Mouse (Mus musculus) MEL (cell line): Measurements from ENCODE around the gene Ankrd22. TPM values are rescaled to one million over a fixed set of nuclear protein-coding genes. Genes with fewer than 3 reads are reported as not detected.

Source experiments
- DNase-seq: peaks from one replicate; pipeline ENCODE4 v3.0.0; 2011; ENCODE audit warnings: low read depth, low spot score
- H3K27ac ChIP-seq: 2 replicates; pipeline ENCODE4 v1.5.1; 2012; ENCODE audit warnings: low read depth, mild to moderate bottlenecking, control low read depth, low read length, moderate library complexity; ENCODE audit not compliant: control insufficient read depth
- H3K27me3 ChIP-seq, 2 experiments: fragments of 150-350 bp in 1 of 2; sonication (generic) in 1 of 2; 2 replicates each; pipeline ENCODE4 v1.6.1; 2012; ENCODE audit warnings: low read length in 2 of 2, mild to moderate bottlenecking in 2 of 2, improper control_type of control experiment in 1 of 2, moderate library complexity in 1 of 2; ENCODE audit not compliant: insufficient read depth in 2 of 2, control insufficient read depth in 1 of 2
- H3K36me3 ChIP-seq, 2 experiments: 2 replicates each; pipeline ENCODE4 v1.6.1; 2012 to 2014; ENCODE audit warnings: low read length in 2 of 2, improper control_type of control experiment in 1 of 2, inconsistent platforms in 1 of 2, mild to moderate bottlenecking in 1 of 2; ENCODE audit not compliant: insufficient read depth in 2 of 2, control insufficient read depth in 1 of 2
- H3K4me1 ChIP-seq, 2 experiments: fragments of 150-350 bp in 1 of 2; sonication (generic) in 1 of 2; 2 replicates each; pipeline ENCODE4 v1.6.1; 2012; ENCODE audit warnings: low read length in 2 of 2, improper control_type of control experiment in 1 of 2, mild to moderate bottlenecking in 1 of 2; ENCODE audit not compliant: insufficient read depth in 2 of 2, control insufficient read depth in 1 of 2
- H3K4me3 ChIP-seq, 2 experiments: fragments of 150-350 bp in 1 of 2; sonication (generic) in 1 of 2; 2 replicates each; pipeline ENCODE4 v1.5.1; 2012; ENCODE audit warnings: low read depth in 2 of 2, low read length in 2 of 2, mild to moderate bottlenecking in 2 of 2, moderate library complexity in 2 of 2, control low read depth in 1 of 2, improper control_type of control experiment in 1 of 2; ENCODE audit not compliant: control insufficient read depth in 1 of 2, insufficient read depth in 1 of 2
- H3K79me2 ChIP-seq: 2 replicates; pipeline ENCODE4 v1.6.1; 2012; ENCODE audit warnings: mild to moderate bottlenecking, low read length, moderate library complexity; ENCODE audit not compliant: control insufficient read depth, poor library complexity, insufficient read depth
- H3K9ac ChIP-seq: 2 replicates; pipeline ENCODE4 v1.6.1; 2012; ENCODE audit warnings: low read depth, mild to moderate bottlenecking, control low read depth, low read length, moderate library complexity; ENCODE audit not compliant: control insufficient read depth, poor library complexity, severe bottlenecking
- H3K9me3 ChIP-seq: fragments of 150-350 bp; sonication (generic); replicated peaks from 2 replicates; pipeline ENCODE4 v1.6.1; 2012; ENCODE audit warnings: mild to moderate bottlenecking, low read length, improper control_type of control experiment, moderate library complexity; ENCODE audit not compliant: insufficient read depth
- BHLHE40 ChIP-seq: IDR thresholded peaks from 2 replicates; pipeline ENCODE4 v1.6.1; 2012; ENCODE audit warnings: low read depth, mild to moderate bottlenecking, inconsistent platforms, low read length, improper control_type of control experiment, borderline replicate concordance
- CHD2 ChIP-seq: IDR thresholded peaks from 2 replicates; pipeline ENCODE4 v1.6.1; 2011; ENCODE audit warnings: low read length, improper control_type of control experiment
- E2F4 ChIP-seq: IDR thresholded peaks from 2 replicates; pipeline ENCODE4 v1.6.1; 2011; ENCODE audit warnings: low read depth, low read length, improper control_type of control experiment, borderline replicate concordance
- ETS1 ChIP-seq: IDR thresholded peaks from 2 replicates; pipeline ENCODE4 v1.6.1; 2012; ENCODE audit warnings: low read depth, mild to moderate bottlenecking, inconsistent platforms, low read length, improper control_type of control experiment, moderate library complexity
- HCFC1 ChIP-seq: IDR thresholded peaks from 2 replicates; pipeline ENCODE4 v1.6.1; 2012; ENCODE audit warnings: low read depth, mild to moderate bottlenecking, inconsistent platforms, low read length, improper control_type of control experiment, moderate library complexity
- JUND ChIP-seq: IDR thresholded peaks from 2 replicates; pipeline ENCODE4 v1.6.1; 2011; ENCODE audit warnings: low read depth, mild to moderate bottlenecking, improper control_type of control experiment, low read length
- KAT2A ChIP-seq: conservative IDR thresholded peaks from 2 replicates; pipeline ENCODE4 v1.6.1; 2012; ENCODE audit warnings: low read depth, low read length, improper control_type of control experiment, inconsistent platforms
- MAFK ChIP-seq: IDR thresholded peaks from 2 replicates; pipeline ENCODE4 v1.6.1; 2011; ENCODE audit warnings: low read depth, mild to moderate bottlenecking, low read length, improper control_type of control experiment, borderline replicate concordance
- MXI1 ChIP-seq: IDR thresholded peaks from 2 replicates; pipeline ENCODE4 v1.6.1; 2011; ENCODE audit warnings: mild to moderate bottlenecking, low read depth, low read length, improper control_type of control experiment
- MYC ChIP-seq: IDR thresholded peaks from 2 replicates; pipeline ENCODE4 v1.6.1; 2011; ENCODE audit warnings: low read depth, mild to moderate bottlenecking, low read length, improper control_type of control experiment, moderate library complexity
- NELFE ChIP-seq: IDR thresholded peaks from 2 replicates; pipeline ENCODE4 v1.6.1; 2011; ENCODE audit warnings: low read depth, low read length, improper control_type of control experiment
- NRF1 ChIP-seq: IDR thresholded peaks from 2 replicates; pipeline ENCODE4 v1.6.1; 2014; ENCODE audit warnings: low read depth, mild to moderate bottlenecking, inconsistent platforms, low read length, improper control_type of control experiment, moderate library complexity; ENCODE audit not compliant: poor library complexity, insufficient read depth, severe bottlenecking
- POLR2A ChIP-seq, 2 experiments: IDR thresholded peaks; 2 replicates each; pipeline ENCODE4 v1.6.1; 2011 to 2012; ENCODE audit warnings: low read length in 2 of 2, mild to moderate bottlenecking in 2 of 2, control low read depth in 1 of 2, improper control_type of control experiment in 1 of 2, low read depth in 1 of 2, moderate library complexity in 1 of 2; ENCODE audit not compliant: control insufficient read depth in 1 of 2, insufficient read depth in 1 of 2, poor library complexity in 1 of 2
- POLR2AphosphoS2 ChIP-seq: IDR thresholded peaks from 2 replicates; pipeline ENCODE4 v1.6.1; 2011; ENCODE audit warnings: low read length, improper control_type of control experiment
- RAD21 ChIP-seq: IDR thresholded peaks from 2 replicates; pipeline ENCODE4 v1.6.1; 2011; ENCODE audit warnings: mild to moderate bottlenecking, low read depth, low read length, improper control_type of control experiment
- SMC3 ChIP-seq: IDR thresholded peaks from 2 replicates; pipeline ENCODE4 v1.6.1; 2011; ENCODE audit warnings: low read depth, low read length, improper control_type of control experiment
- TBP ChIP-seq: IDR thresholded peaks from 2 replicates; pipeline ENCODE4 v1.8.0; 2011; ENCODE audit warnings: low read depth, low read length, improper control_type of control experiment
- UBTF ChIP-seq: IDR thresholded peaks from 2 replicates; pipeline ENCODE4 v1.6.1; 2012; ENCODE audit warnings: low read depth, mild to moderate bottlenecking, inconsistent platforms, low read length, improper control_type of control experiment, moderate library complexity, borderline replicate concordance; ENCODE audit not compliant: insufficient read depth
- USF2 ChIP-seq, 2 experiments: IDR thresholded peaks; 2 replicates each; pipeline ENCODE4 v1.6.1; 2011 to 2012; ENCODE audit warnings: improper control_type of control experiment in 2 of 2, low read length in 2 of 2, borderline replicate concordance in 1 of 2, inconsistent platforms in 1 of 2, low read depth in 1 of 2, mild to moderate bottlenecking in 1 of 2; ENCODE audit not compliant: insufficient read depth in 1 of 2
- ZC3H11A ChIP-seq: IDR thresholded peaks from 2 replicates; pipeline ENCODE4 v1.6.1; 2012; ENCODE audit warnings: low read depth, mild to moderate bottlenecking, inconsistent platforms, low read length, improper control_type of control experiment
- ZKSCAN1 ChIP-seq: IDR thresholded peaks from 2 replicates; pipeline ENCODE4 v1.6.1; 2012; ENCODE audit warnings: low read depth, mild to moderate bottlenecking, inconsistent platforms, low read length, improper control_type of control experiment, moderate library complexity
- ZNF384 ChIP-seq: IDR thresholded peaks from 2 replicates; pipeline ENCODE4 v1.6.1; 2012; ENCODE audit warnings: low read depth, mild to moderate bottlenecking, inconsistent platforms, low read length, improper control_type of control experiment
- polyA plus RNA-seq, 2 experiments: library from polyadenylated mRNA; stranded (reverse) in 1 of 2; unstranded in 1 of 2; fragments of >175 nt in 1 of 2; fragments of >200 nt in 1 of 2; gene quantifications; 2 replicates each; pipeline versions ENCODE4 v1.2.1 to v1.2.4; 2012; ENCODE audit warnings: low replicate concordance in 2 of 2, low read depth in 1 of 2; ENCODE audit not compliant: insufficient read length in 2 of 2, insufficient read depth in 1 of 2, missing spikeins in 1 of 2
- total RNA-seq: library from RNA; depleted of rRNA; stranded (reverse); fragments of 300-350 nt; gene quantifications from 2 replicates; pipeline ENCODE4 v1.2.3, GENCODE M21; 2012

Gene Ankrd22
- total and polyA plus RNA-seq, 3 experiments: not detected

GRCm38 (mm10) chr19:34213251-34213645, 47.4 kb upstream of the Ankrd22 start:
- Histone ChIP-seq H3K27me3 (no peaks in the 10 kb centered on the region), H3K79me2 (no peaks in the 10 kb centered on the region), H3K4me3 (no peak overlapping the region), H3K27ac (no peak overlapping the region), H3K9ac (no peak overlapping the region), H3K9me3 (no peaks in the 10 kb centered on the region), H3K36me3 (no peaks in the 10 kb centered on the region), H3K4me1 (no peaks in the 10 kb centered on the region)
- no peak for TF ChIP-seq NRF1
- no peak for TF ChIP-seq ZNF384
- no peak for TF ChIP-seq CHD2
- no peak for TF ChIP-seq ZKSCAN1
- TF ChIP-seq USF2 (IDR thresholded peaks at IDR 0.05; ENCODE audit: borderline replicate concordance in 1 of 2, insufficient read depth in 1 of 2, low read depth in 1 of 2, low read length in 2 of 2): no peak
- TF ChIP-seq TBP: no peak
- TF ChIP-seq MYC: no peak
- no peak for TF ChIP-seq ETS1
- no peak for TF ChIP-seq ZC3H11A
- TF ChIP-seq JUND: no peak
- no peak for DNase-seq

DNA sequence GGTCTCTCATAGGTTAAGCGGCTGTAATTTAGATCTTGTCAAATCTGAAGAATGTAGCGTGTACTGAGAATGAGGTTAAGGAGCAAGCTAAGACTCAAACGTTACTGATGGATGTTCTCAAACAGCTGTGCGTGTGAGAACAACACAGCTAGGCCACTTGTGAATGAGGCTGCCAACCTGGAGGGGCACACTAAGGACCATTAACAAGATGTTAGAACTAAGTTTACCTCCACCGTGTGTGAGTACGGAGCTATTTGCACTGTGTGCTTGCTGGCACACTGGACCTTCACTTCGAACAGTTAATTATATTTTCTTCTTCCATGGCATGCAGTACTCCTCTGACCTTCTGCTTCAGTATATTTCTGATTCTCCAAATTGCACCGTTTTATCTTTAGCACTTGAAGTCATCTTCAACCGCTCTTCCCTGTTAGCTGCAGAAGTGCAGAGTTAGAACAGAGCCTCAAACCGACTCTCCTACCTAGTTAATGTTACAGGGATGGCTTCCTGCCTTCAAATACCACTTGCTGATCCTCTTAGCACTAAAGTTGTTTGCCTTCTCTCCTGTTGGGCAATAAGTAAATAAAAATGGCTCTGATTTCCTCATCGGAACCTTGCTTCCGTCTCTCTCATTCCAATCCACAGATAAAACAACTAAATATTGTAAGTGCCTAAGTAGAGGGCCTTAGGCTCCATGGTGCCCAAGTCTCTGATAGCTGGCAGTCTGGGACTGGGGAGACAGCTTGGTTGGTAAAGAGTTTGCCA, 46.8 kb upstream of the Ankrd22 start:
- H3K4me3 ChIP-seq: no peak overlapping the region
- no peak for TF ChIP-seq MAFK
- TF ChIP-seq MXI1: no peak
- TF ChIP-seq ZNF384: no peak
- no peak for TF ChIP-seq E2F4
- TF ChIP-seq MYC: no peak
- no peak for TF ChIP-seq POLR2A (IDR thresholded peaks at IDR 0.05; ENCODE audit: control insufficient read depth in 1 of 2, insufficient read depth in 1 of 2, low read depth in 1 of 2, low read length in 2 of 2, poor library complexity in 1 of 2)
- no peak for TF ChIP-seq CHD2
- TF ChIP-seq UBTF: no peak
- no peak for TF ChIP-seq POLR2AphosphoS2
- no peak for TF ChIP-seq KAT2A
- TF ChIP-seq NELFE: no peak
- TF ChIP-seq RAD21: no peak
- no peak for TF ChIP-seq NRF1
- no peak for TF ChIP-seq BHLHE40
- TF ChIP-seq SMC3: no peak
- no peak for TF ChIP-seq USF2 (IDR thresholded peaks at IDR 0.05; ENCODE audit: borderline replicate concordance in 1 of 2, insufficient read depth in 1 of 2, low read depth in 1 of 2, low read length in 2 of 2)
- TF ChIP-seq HCFC1: no peak
- TF ChIP-seq, all 39 proteins: peak for 0
- Histone ChIP-seq H3K27me3 (no peaks in the 10 kb centered on the region), H3K36me3 (no peaks in the 10 kb centered on the region), H3K4me1 (no peaks in the 10 kb centered on the region), H3K9me3 (no peaks in the 10 kb centered on the region), H3K79me2 (no peaks in the 10 kb centered on the region), H3K27ac (no peak overlapping the region), H3K9ac (no peak overlapping the region)
- no peak for DNase-seq
